Mouse (Mus musculus): ENCODE measurements around the gene Snx21. TPM values are rescaled to one million over a fixed set of nuclear protein-coding genes. Genes with fewer than 3 reads are reported as not detected.

Snx21 gene
- polyA plus RNA-seq, 1 experiment from 2014 or later: 19.9 TPM

DNA sequence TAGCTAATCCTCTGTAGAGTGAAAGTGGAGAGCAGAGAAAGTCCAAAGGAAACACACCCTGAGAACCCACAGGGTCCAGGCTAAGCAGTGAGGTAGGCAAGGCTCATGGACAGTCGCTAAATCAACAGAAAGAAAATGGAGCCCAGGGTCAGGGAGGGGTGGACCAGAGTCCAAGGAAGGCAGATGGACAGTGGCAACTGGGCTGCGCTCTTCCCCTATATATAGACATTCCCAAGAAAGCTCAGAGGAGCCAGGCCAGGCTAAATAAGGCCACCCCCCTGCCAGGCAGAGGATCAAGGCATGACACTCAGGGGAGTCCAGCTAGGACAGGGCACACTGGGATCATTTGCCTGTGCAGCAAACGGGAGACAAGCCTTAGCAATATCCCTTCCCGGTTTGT, 3.7 kb upstream of the Snx21 start:
- Histone ChIP-seq H3K4me1 (replicated peaks; ENCODE audit: insufficient read depth, low read length) (no peaks in the 10 kb centered on the region; the same call in 1 of the 2 replicates), H3K27ac (no peak overlapping the region), H3K4me3 (replicated peaks; ENCODE audit: low read depth, low read length) (no peak overlapping the region), H3K4me2 (ENCODE audit: low read length) (no peak overlapping the region), H3K9me3 (replicated peaks; ENCODE audit: low read length) (no peaks in the 10 kb centered on the region), H3K27me3 (ENCODE audit: insufficient read depth, low read length) (no peaks in the 10 kb centered on the region), H3K9ac (ENCODE audit: low read depth, low read length) (no peak overlapping the region), H3K36me3 (ENCODE audit: insufficient read depth, low read length) (no peaks in the 10 kb centered on the region)
- 73% methylated on average over 4 of the region's 4 CpGs for WGBS
- ATAC-seq (replicated peaks; ENCODE audit: low FRiP score, low read depth): no peak
- DNase-seq (ENCODE audit: low spot score): no peak
- TF ChIP-seq CTCF (IDR thresholded peaks at IDR 0.05; ENCODE audit: low read depth): no peak

- 70% methylated on average over 7 of the region's 7 CpGs for WGBS
- ATAC-seq (replicated peaks; ENCODE audit: low FRiP score, low read depth) (no peak), DNase-seq (ENCODE audit: low spot score) (peak; percentile 60)
Measured at GRCm38 (mm10) chr2:164783926-164784581, 1.6 kb upstream of the Snx21 start.

GRCm38 (mm10) chr2:164784869-164785420, 678 bp upstream of the Snx21 start:
- Histone ChIP-seq H3K36me3 (ENCODE audit: insufficient read depth, low read length) (no peaks in the 10 kb centered on the region), H3K27ac (peak overlapping the region; percentile 90), H3K4me1 (replicated peaks; ENCODE audit: insufficient read depth, low read length) (no peaks in the 10 kb centered on the region; the same call in 1 of the 2 replicates), H3K4me3 (replicated peaks; ENCODE audit: low read depth, low read length) (peak overlapping the region; percentile 67), H3K4me2 (ENCODE audit: low read length) (peak overlapping the region; percentile 75), H3K9ac (ENCODE audit: low read depth, low read length) (peak overlapping the region; percentile 76), H3K9me3 (replicated peaks; ENCODE audit: low read length) (no peaks in the 10 kb centered on the region), H3K27me3 (ENCODE audit: insufficient read depth, low read length) (no peaks in the 10 kb centered on the region)
- WGBS: 3% methylated on average over 7 of the region's 7 CpGs
- no peak for ATAC-seq (replicated peaks; ENCODE audit: low FRiP score, low read depth)
- DNase-seq (ENCODE audit: low spot score): no peak
- TF ChIP-seq CTCF (IDR thresholded peaks at IDR 0.05; ENCODE audit: low read depth): no peak

More at GRCm38 (mm10) chr2:164783926-164784581, 1.6 kb upstream of the Snx21 start:
- Histone ChIP-seq H3K9me3 (replicated peaks; ENCODE audit: low read length) (no peaks in the 10 kb centered on the region), H3K36me3 (ENCODE audit: insufficient read depth, low read length) (no peaks in the 10 kb centered on the region), H3K27me3 (ENCODE audit: insufficient read depth, low read length) (no peaks in the 10 kb centered on the region), H3K4me3 (replicated peaks; ENCODE audit: low read depth, low read length) (no peak overlapping the region), H3K27ac (no peak overlapping the region), H3K4me1 (replicated peaks; ENCODE audit: insufficient read depth, low read length) (no peaks in the 10 kb centered on the region; the same call in 1 of the 2 replicates), H3K4me2 (ENCODE audit: low read length) (no peak overlapping the region), H3K9ac (ENCODE audit: low read depth, low read length) (no peak overlapping the region)
- TF ChIP-seq CTCF (IDR thresholded peaks at IDR 0.05; ENCODE audit: low read depth): peak; percentile 62

- Histone ChIP-seq H3K36me3 (ENCODE audit: insufficient read depth, low read length) (peaks cover 10% of the 10 kb centered on the region; the same call in 1 of the 2 replicates), H3K27ac (peak overlapping the region; percentile 90), H3K4me3 (replicated peaks; ENCODE audit: low read depth, low read length) (peak overlapping the region; percentile 67), H3K27me3 (ENCODE audit: insufficient read depth, low read length) (no peaks in the 10 kb centered on the region), H3K9me3 (replicated peaks; ENCODE audit: low read length) (no peaks in the 10 kb centered on the region), H3K4me1 (replicated peaks; ENCODE audit: insufficient read depth, low read length) (no peaks in the 10 kb centered on the region; the same call in 1 of the 2 replicates), H3K9ac (ENCODE audit: low read depth, low read length) (peak overlapping the region; percentile 76), H3K4me2 (ENCODE audit: low read length) (peak overlapping the region; percentile 75)
- DNase-seq (ENCODE audit: low spot score): peak; percentile 51
- TF ChIP-seq CTCF (IDR thresholded peaks at IDR 0.05; ENCODE audit: low read depth): no peak
- 6% methylated on average over 15 of the region's 15 CpGs for WGBS
- ATAC-seq (replicated peaks; ENCODE audit: low FRiP score, low read depth): no peak
Measured at GRCm38 (mm10) chr2:164786388-164786885, 814 bp downstream of the Snx21 start.

DNA sequence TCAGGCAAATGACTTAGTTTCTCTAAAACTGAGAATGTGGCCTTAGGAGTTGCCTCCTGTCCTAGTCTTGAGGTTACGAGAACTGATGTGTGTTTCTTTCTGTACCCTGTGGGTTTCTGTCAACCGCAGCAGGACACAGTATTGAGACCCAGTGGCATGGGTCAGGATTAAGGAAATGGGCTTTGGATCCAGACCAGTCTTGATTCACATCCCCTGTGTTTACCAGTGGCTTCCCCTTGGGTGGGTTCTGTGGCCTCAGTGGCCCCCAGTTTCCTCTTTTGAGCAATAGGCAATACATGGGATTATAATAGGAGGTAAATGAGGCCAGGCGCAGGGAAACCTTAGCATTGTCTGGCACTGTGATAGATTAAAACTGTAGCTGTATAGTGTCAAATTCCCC, 1.4 kb downstream of the Snx21 start:
- DNase-seq (ENCODE audit: low spot score): no peak
- Histone ChIP-seq H3K9me3 (replicated peaks; ENCODE audit: low read length) (no peaks in the 10 kb centered on the region), H3K27ac (peak overlapping the region; percentile 90), H3K4me1 (replicated peaks; ENCODE audit: insufficient read depth, low read length) (no peaks in the 10 kb centered on the region; the same call in 1 of the 2 replicates), H3K27me3 (ENCODE audit: insufficient read depth, low read length) (no peaks in the 10 kb centered on the region), H3K4me2 (ENCODE audit: low read length) (peak overlapping the region; percentile 75), H3K4me3 (replicated peaks; ENCODE audit: low read depth, low read length) (peak overlapping the region; percentile 67; the same call in 1 of the 2 replicates), H3K9ac (ENCODE audit: low read depth, low read length) (0 out of 2 replicates have a peak overlapping the region, but pooled peaks have one; percentile 76), H3K36me3 (ENCODE audit: insufficient read depth, low read length) (peaks cover 16% of the 10 kb centered on the region)
- no peak for TF ChIP-seq CTCF (IDR thresholded peaks at IDR 0.05; ENCODE audit: low read depth)
- no peak for ATAC-seq (replicated peaks; ENCODE audit: low FRiP score, low read depth)
- 75% methylated on average over 3 of the region's 3 CpGs for WGBS

- H3K9me3 ChIP-seq (replicated peaks; ENCODE audit: low read length): no peaks in the 10 kb centered on the region
- H3K4me3 ChIP-seq (replicated peaks; ENCODE audit: low read depth, low read length): no peak overlapping the region
- WGBS: 62% methylated on average over 10 of the region's 10 CpGs
- no peak overlapping the region for H3K9ac ChIP-seq (ENCODE audit: low read depth, low read length)
- H3K27me3 ChIP-seq (ENCODE audit: insufficient read depth, low read length): no peaks in the 10 kb centered on the region
- peaks cover 24% of the 10 kb centered on the region for H3K36me3 ChIP-seq (ENCODE audit: insufficient read depth, low read length)
- no peak for ATAC-seq (replicated peaks; ENCODE audit: low FRiP score, low read depth)
- DNase-seq (ENCODE audit: low spot score): no peak
- TF ChIP-seq CTCF (IDR thresholded peaks at IDR 0.05; ENCODE audit: low read depth): no peak
- no peak overlapping the region for H3K4me2 ChIP-seq (ENCODE audit: low read length)
- no peaks in the 10 kb centered on the region; the same call in 1 of the 2 replicates for H3K4me1 ChIP-seq (replicated peaks; ENCODE audit: insufficient read depth, low read length)
- no peak overlapping the region for H3K27ac ChIP-seq
Measured at GRCm38 (mm10) chr2:164787779-164788178, 2.2 kb downstream of the Snx21 start.
